Mouse (Mus musculus) kidney, adult 9 months (tissue): ENCODE measurements around the gene Neurl1b.

Experiments used
- DNase-seq: peaks from one replicate; pipeline ENCODE4 v3.0.0; 2022

The Neurl1b gene

GRCm38 (mm10) chr17:26414523-26415354 lies at the start of gene Neurl1b:
Gene Neurl1b (plus strand): TSS chr17:26414829.
- DNase-seq = peak; percentile 63

GRCm38 (mm10) chr17:26366792-26367191 lies 47.8 kb upstream of the Neurl1b start:
- no peak for DNase-seq

GRCm38 (mm10) chr17:26368336-26368992 lies 46.2 kb upstream of the Neurl1b start:
- DNase-seq = peak; percentile 82

GRCm38 (mm10) chr17:26370521-26371245 lies 43.9 kb upstream of the Neurl1b start:
- peak; percentile 56 for DNase-seq

GRCm38 (mm10) chr17:26371246-26371535 lies 43.4 kb upstream of the Neurl1b start:
- no peak for DNase-seq

GRCm38 (mm10) chr17:26373211-26373610 lies 41.4 kb upstream of the Neurl1b start:
- DNase-seq = no peak

DNA sequence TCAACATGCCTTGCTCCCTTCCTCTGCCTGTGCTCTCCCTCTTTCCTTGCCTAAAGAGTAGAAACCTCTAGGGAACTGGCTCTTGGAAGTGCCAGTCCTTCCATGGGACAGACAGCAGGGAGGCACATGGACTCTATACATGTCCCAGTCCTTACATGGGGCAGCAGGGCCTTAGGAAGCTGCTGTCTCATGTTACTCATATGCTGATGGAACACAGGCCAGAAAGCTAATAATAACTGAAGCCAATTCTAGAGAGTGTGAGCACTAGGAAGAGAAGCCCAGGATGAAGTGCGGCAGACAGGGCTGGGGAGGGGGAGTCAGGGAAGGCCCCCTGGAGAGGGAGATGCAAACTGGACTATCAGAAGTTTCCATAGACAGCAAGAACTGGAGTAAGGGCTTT lies 38.2 kb upstream of the Neurl1b start:
- DNase-seq = no peak

DNA sequence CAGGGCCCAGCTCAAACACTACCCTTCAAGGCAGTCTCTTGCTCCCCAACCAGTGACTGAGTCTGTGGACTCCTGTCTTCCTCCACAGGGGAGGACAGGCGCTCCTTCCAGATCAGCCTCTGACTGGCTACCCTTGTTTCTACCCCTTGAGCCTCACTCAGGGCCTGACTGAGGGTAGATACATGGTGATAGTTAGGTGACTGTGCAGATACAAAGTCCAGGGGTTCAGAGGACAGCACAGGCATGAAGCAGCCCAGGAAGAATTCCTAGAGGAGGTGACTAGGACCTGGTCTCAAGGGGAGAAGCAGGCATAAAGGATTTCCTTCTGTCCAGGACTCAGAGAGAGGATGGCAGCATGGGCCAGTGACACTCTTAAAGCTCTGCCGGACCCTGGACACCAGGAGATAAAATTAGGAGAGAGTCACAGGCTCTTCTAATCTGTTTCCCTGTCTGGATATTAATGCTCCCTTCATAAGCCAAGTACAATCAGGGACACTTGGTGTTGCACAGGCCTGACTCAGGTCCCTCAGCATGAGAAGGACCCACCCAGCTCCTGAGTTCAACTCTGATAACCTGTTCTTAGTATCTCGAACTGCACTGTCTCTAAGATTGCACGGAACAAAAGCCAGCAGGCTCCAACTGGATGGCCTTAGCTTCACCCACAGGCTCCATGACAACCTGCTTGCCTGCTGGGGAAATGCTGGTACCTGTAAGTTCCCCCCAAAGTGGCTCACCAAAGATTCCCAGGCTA lies 37.5 kb upstream of the Neurl1b start:
- peak; percentile 36 for DNase-seq

DNA sequence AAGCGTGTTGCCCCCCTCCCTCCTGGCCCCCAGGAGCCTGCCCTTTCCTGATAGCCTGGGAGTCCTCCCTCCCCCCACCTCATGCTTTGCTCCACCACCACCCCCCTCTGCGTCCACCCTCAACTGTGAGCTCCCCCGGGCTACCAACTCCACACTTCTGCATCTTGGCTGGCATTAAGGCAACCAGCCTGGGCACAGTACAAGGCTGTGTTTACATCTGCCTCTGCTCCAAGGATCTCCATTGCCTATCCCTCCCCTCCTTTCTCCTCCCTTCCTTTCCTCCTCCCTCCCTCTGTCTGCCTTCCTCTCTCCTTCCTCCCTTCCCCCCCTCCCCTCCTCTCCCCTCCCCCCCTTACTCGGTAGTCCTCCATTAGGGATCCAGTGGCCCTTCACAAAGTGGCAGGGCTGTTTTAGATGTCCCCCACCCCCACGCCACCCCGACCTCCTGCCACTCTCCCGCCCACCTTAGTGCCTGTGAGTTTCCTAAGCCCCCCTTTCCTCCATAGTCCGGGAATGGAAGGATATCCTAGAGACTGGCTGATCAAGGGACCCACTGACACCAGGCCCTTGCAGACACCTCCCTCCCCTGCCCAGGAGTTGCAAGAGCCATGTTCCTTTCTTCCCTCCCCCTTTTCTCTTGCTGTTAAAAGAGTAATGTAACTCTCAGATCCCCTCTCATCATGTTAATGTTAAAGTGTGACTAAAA lies 34.2 kb upstream of the Neurl1b start:
- DNase-seq = no peak

GRCm38 (mm10) chr17:26380986-26381446 lies 33.6 kb upstream of the Neurl1b start:
- DNase-seq = peak; percentile 35

- no peak for DNase-seq
Observed at GRCm38 (mm10) chr17:26381613-26382012, 33.0 kb upstream of the Neurl1b start.

DNA sequence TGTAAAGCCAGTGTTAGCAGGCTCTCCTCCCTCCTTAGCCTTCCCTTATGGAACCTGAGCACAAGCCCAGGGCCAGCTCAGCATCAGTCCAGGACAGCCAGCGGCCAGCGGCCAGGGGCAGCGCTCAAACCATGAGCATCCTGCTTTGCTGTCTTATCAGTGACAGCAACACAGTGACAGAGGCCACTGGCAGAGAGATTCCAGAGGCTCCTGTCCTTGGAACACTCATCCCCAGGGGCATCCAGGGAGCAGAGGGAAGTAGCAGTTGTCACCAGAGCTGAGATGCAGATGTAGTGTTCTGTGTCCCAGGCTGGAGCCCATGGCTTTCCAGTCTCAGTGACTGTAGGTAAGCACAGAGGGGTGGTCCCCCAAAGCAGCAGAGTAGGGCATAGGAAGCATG lies 32.5 kb upstream of the Neurl1b start:
- DNase-seq = no peak

DNA sequence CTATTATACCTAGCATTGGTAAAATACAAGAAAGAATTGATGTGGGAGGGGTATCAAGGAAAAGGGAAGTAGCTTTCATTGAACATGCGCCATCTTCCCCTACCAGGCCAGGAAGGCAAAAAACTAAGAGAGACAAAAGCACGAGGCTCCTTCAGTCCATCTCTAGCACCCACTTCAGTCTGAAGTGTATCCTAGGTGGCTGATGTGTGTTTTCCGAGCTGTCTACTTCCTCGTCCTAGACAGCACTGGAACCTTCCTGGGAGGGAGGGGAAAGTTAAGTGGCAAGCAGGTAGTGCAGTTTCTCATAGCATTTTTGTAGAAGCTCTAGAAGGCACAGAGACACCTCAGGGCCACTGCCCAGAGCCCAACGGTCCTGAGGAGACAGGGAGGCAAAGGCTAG lies 31.9 kb upstream of the Neurl1b start:
- DNase-seq = no peak

DNA sequence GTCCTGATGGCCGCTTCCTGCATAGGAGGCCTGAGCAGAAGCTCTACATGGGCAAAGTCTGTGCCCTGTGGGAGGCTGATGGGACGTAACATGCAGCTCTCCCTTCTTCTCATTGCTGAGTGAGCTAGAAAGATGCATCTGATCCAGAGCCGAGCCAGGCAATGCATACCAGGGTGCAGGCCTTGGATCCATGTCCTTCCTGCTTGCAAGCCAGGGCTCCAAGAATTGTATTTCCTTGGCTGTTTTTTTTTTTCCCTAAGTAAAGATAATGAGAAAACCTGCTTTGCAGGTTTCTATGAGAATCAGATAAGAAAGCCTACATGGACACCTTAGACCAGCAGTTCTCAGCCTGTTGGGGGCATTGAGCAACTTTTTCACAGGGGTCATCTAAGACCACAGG lies 30.5 kb upstream of the Neurl1b start:
- DNase-seq = no peak

DNA sequence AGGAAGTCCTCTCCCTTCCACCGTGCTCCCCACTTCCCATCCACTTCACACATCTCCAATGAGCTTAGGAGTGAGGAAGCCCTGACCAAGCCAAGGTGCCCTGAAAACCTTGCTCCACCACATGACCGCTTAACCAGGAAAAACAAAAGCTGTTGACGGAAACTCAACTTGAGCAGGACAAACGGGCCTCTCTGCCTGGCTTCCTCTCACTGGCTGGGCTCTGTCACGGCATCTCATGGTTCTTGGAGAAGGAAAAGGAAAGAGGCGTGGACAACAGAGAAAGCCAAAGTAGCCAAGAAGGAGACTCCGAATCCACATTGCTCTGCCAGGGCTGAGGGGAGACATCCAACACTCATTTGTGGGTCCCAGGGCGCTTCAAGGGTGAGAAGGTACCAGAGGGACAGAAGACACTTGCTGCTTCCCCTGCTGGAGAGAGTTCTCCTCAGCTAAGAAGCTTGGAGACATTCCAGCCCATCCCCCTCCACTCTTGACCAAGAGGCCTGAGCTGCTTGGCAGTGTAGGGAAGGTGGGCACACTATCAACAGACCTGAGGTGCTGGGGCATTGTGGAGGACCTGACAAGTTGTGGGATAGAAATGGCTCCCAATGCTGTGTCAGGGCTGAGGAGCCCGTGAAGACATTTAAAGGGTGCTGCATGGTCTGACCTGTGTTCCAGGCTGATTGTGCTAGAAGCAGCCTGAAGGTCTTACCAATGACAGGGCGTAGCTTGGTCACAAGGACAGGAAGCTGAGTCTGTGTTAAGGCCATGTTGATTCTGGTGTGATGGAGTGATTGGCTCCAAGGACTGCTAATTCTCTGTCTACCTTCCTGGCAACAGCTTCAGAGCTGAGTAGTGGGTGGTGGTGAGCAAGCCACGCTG lies 29.1 kb upstream of the Neurl1b start:
- DNase-seq = peak; percentile 71

DNA sequence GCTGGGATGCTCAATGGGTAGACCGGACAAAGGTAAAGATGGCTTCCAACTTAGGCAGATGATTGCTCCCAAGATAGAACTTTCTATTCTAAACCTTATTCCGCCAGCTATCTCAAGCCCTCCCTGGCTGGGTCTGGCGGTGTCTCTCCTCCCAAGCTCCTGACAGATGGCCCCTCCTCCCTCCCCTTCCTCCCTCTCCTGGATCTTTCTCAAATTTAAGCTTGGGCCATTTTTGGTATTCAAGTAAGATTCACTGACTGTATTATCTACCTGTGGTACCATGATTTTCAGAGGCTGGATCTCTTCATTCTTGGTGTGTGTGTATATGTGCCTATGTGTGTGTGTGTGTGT lies 28.5 kb upstream of the Neurl1b start:
- DNase-seq = no peak

DNA sequence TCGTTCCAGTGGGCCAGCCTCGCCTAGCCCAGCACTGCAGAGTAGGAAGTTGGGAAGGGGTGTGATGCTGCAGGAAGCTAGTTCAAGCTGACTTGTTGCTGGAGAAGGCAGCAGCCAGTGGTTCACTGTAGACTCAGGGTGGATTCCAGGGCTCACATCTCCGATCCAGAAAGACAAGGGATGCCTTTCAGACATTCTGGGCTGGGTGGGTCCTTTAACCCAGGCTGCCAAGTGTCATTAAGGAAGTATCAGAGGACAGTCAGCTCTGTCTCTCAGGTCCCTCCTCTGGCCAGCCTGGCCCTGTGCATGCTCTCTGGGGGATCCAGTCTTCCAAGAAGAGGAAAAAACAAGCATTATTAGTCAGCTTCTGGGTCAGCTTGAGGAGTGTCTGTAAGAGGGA lies 26.5 kb upstream of the Neurl1b start:
- no peak for DNase-seq

DNA sequence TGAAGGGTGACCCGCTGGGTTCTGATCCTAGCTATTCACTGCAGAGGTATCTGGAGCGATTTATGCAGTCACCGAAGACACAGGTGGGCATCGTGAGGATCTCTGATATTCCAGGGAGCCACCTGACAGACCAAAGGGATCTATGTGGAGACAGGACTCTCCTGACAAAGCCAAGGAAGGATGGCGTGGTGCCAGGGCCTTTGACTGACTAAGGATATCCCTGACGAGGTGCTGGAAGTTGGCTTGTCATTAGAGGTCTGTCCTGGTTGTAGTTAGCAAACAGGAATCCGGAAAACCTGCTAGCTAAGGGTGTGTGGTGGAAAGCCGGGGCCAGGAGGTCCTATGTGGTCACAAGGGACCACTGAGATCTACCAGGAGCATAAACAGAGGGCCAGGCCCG lies 25.4 kb upstream of the Neurl1b start:
- peak; percentile 56 for DNase-seq

DNA sequence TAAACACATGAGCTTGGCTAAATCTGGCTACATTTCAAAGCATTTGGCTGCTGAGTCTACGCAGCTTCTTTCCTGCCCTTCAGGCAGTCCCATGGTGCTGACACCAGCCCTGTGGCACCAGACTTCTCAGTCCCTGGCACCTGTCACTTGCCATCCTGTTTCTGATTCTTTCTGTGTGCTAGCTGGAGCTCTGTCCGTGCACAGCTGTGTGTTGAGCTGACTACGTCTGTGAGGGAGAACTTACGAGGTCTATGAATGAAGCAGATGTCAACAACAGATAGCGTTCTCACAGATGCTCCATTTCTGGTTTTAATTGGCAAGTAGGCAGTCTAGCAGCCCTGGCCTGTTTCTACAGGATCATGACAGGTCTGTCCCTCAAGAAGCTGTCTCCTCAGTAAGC lies 24.0 kb upstream of the Neurl1b start:
- DNase-seq = no peak

GRCm38 (mm10) chr17:26392355-26392754 lies 22.3 kb upstream of the Neurl1b start:
- DNase-seq = no peak

DNA sequence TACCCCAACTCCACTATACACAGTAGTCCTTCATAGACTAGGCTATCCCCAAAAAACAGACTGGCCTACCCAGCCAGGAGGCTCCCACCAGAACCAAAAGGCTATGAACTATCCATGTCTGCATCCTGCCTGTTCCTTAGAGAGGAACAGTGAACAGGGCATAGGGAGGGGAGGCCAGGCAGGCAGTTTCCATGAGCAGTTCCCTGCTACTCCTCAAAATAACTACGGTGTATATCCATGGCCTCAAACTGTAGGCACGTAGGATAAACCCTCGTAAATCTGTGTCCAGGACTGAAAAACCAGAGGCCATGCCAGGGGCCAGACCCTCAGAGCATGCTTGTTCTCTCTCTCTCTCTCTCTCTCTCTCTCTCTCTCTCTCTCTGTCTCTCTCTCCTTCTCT lies 17.9 kb upstream of the Neurl1b start:
- no peak for DNase-seq

DNA sequence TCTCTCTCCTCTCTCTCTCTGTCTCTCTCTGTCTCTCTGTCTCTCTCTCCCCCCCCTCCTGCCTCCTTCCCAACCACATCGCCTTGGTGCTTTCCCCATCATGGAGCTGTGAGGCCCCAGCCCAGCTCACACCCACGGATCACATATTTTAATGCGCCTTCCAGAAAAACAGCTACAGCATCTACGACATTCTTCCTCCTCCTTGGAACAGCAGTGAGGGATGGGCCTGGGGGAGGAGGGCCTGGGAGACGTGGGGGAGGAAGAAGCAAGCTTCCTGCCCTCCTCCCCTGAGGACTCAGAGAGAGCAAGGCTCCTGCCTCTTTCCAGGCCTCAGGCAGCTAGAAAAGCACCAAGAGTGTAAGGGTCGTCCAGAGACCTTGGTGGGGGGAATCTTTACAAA lies 17.3 kb upstream of the Neurl1b start:
- peak; percentile 30 for DNase-seq
